Mouse (Mus musculus) layer of hippocampus, adult 9-10 months (tissue): ENCODE results near the gene Cacng2.

Source experiments
- DNase-seq: peaks from one replicate; pipeline ENCODE4 v3.0.0; 2022; ENCODE audit warnings: low spot score

Gene Cacng2

DNA sequence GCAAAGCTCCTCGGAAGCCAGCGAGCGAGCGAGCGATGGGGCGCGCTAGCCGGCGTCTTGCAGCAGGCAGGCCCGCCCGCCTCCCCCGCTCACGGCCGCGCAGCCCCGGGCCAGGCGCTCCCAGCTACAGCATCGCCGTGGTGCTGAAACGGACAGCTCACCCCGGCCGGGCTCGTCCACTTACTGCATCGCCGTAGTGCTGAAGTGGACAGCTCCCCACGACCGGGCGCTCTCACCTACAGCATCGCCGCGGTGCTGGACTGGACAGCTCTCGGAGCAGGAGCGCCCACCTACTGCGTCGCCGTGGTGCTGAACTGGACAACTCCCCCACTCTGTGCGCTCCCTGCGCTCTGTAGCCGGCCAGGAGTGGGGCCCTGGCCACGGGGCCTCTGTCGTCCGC, at the start of gene Cacng2:
Cacng2 (minus strand) TSS at position 325 of the 400 bp plus-strand sequence.
- peak; percentile 68 for DNase-seq

DNA sequence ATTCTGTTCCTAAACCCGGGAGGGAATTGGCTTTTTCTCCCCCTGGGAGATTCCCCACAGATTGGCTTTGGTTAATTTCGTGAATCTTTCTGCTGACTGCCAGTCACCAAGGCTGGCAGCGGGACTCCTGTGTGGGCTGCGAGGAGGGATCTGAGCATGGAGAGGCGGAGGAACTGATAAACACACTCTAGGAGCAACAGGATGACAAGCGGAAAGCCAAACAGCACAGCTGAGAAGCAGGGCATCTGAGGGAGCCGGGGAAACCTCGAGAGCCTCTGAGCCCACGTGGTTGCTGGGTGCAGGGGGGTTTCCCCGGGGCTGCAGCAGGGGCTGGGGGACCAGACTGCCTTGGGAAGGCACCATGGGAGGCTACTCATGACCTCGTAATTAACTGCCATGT, 49.7 kb upstream of the Cacng2 start:
- no peak for DNase-seq

DNA sequence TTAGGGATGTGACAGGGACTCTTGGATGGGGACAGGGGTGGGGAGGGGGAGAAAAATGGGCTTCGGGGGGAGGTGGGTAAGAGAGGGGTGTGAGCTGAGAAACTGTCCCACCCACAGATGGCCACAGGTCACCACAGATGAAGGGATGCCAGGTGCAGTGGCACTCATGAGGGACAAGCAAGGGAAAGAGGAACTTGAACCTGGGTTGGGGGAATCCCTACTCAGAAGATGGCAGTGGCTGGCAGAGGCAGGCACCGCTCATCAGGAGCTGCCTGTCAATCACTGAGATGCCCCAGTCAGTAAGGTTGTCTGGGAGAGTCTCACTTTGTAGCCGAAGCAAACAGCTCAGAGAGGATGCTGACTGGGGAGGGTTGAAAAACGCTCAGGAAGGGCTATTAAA, 45.5 kb upstream of the Cacng2 start:
- no peak for DNase-seq

DNA sequence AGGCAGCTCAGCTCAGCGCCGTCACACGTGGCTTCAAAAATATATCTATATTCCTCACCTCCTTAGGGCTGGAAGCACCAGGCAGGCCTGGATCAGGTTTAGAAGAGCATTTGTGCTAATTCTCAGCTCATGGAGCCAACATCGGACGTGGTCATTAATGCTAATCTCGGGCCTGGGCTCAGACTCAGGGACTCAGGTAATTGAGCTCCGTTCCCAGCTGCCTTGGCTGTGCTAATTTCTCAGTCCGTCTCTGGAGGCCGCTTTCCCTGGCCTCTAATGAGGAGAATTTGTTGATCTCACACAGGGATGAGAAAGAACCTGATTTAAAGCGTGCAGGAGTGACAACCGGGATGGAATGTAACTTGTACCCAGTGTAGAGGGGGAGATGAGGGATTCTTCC, 44.6 kb upstream of the Cacng2 start:
- no peak for DNase-seq

DNA sequence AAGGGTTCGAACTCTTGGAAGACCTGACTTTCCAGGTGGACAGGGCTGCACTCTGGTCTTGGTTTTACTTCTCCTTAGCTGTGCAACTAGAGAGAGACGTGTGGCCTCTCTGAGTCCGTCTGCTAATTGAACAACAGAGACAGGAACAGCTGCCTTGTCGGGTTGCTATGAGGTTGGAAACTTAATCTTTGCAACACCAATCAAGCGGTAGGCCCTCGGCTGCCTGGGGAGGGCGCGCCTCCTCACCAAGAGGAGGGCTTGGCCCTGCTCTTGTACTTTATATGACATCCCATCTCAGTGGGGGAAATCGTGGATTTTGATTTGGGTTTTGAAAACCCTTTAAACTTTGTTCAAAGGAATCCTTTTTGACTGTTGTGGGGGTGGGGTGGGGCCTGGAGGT, 42.1 kb upstream of the Cacng2 start:
- DNase-seq: no peak

DNA sequence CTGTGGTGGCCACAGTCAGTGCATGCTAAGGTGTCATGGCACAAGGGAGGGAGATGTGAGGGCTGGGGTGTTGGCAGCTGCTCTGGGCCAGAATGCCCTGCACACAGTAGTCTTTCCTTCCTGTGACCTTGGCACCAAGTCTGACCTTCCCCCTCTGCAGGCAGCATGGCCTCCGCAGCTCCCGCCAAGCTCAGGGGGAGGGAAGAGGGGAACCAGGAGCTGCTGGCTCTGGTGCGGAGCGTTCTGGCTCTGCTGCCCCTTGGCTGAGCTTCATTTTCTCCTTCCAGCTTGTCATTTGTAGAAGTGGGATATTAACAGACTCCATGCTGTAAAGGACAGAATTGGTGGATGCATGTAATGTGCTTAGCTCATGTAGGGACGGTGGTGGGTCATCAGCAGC, 38.5 kb upstream of the Cacng2 start:
- no peak for DNase-seq

DNA sequence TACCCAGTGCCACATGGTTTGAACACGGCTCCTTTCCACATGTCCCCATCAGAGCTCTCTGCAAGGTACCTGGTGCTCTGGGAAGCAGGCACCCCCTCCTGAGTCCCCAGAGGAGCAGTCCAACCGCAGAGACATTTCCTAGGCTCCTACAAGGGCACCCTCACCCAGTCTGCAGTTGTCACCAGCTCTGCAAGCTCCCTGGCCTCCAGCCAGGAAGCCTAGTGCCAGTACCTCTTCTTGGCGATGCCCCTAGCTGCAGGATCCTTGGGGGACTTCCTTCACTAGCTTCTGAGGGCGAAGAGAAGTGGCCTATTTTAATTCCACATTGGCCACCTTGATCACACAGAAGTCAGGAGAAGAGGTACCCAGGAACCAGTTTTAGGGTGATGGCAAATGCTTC, 38.0 kb upstream of the Cacng2 start:
- DNase-seq: no peak

DNA sequence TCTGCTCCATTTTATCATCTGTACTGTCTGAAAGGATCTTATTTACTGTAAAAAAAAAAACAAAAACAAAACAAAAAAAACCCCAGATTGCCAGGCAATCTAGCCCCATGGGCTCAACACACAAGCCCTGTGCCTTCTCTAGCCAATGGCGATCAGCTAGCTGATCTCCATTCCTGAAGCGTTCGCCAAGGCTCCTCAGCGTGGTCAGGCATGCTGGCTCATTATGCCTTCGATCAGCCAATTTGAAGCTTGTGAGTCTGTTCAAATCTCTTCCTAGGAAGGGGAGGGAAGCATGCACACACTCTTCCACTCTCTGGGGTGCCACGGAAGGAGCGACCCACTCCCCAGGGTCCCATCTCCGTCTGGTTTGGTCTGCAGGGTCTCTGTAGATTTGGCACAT, 37.5 kb upstream of the Cacng2 start:
- no peak for DNase-seq

DNA sequence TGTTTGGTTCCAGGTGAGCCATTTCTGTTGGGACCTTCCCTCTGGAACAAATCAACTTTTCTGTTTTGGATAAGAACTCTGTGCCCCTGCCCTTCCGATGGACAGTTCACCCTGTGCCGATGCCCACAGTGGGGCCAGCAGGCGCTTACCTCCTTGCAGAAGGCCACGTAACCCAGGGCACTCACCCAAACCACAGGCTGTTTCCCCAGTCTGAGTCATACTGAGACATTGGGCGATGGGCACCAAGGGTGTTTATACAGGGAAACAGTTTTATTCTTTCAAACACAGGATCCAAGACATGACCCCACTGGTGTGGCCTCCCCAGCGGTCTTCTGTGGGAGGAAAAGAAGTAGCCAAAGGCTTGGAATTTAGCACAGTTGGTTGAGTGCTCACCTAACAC, 35.6 kb upstream of the Cacng2 start:
- no peak for DNase-seq

DNA sequence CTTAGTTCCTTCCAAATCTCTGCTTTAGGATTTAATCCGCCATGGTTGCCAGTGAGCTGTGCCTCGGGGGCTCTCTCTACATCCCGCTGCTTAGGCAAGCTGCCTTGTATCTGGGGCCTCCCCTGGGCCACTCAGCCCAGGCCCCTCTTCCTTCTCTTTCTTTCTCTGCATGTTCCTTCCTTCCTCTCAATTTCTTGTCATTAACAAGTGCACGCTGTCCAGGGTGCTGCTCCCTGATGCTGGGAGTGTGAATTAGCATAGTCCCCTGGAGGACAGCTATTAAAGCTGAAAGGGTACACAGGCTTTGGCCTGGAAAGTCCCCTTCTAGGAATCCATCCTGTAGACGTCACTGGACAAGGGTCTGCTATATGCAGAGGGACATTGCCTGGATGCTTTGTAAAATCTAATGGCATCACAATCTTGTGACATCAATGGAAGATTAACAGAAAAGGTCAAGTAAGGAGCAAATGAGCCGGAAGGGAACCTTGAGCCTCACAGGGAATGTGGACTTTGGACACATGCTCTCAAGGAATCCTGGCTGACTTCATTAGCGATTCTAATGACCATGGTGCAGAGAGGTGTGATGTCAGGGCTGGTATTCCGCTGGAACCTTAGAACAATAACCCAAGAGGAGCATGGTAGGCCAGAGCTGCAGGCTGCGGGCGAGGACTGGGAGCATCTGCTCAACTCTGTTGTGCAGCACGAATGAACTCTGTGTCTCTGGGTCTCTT, 33.4 kb upstream of the Cacng2 start:
- no peak for DNase-seq

DNA sequence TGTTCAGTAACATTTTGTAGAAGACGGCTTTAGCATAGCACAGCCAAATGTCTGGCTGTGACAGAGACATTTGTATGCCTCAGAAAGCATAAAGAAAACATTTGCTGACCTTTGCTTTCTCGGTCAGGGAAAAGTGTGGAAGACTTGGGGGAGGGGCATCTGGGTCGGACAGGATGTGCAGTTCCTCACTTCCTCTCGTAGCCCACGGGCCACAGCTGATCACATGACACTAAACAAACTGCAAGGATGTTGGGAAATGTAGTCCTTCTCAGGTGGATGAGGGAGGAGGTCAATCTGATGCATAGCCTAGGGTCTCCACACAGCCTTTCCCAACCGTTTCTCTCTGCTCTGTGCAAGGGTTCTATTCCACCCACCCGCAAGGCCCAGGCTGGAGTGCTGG, 28.7 kb upstream of the Cacng2 start:
- no peak for DNase-seq

DNA sequence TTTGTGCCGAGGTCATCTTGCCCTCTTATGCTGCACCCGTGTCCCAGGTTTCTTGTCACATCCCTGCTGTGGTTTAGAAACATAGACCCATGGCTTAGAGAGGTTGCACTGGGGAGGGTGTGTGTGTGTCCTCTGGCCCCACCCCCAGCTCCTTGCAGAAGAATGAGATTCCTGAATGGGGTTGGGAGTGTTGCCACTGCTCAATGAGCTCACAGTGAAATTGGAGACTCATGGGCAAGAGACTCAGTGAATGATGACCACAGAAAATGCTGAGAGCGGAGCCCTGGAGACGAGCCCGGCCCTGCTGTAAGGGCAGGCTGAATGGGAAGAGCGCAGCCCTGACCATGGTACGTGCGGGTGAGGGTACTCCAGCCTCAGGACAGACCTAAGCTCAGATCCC, 20.4 kb upstream of the Cacng2 start:
- DNase-seq: no peak

DNA sequence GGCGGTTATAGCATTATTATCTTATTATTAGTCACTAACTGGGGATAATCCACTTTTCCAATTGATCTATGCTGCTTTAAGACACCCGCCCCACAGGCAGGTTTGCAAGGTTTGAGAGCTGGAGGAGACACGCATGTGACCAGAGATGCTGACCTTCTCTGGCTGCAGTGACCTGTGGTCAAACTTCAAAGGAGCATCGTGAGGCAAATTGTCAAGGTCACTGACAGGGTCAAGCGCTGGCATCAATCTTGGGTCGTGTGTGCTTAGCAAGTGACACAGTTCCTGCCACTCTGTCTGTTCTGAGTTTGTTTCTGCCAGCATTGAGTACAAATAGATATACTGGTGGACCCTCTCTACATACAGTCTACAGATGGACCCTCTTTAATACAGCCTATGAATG, 14.8 kb upstream of the Cacng2 start:
- no peak for DNase-seq

DNA sequence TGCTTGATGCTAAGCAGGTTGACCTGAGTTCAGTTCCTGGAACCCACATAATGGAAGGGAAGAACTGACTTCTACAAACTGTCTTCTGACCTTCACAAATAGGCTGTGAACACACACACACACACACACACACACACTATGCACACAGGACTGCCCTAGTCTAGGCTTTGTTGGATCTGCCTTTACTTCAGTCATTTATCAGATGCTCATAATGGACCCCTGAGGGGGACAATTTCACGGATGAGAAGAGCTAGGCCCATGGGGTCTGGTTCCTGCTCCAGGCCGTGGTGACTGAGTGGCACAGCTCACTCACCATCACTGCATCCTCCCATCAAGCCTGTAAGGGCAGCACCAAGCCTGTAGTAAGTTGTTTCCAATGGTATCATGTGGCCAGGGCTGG, 13.6 kb upstream of the Cacng2 start:
- no peak for DNase-seq

DNA sequence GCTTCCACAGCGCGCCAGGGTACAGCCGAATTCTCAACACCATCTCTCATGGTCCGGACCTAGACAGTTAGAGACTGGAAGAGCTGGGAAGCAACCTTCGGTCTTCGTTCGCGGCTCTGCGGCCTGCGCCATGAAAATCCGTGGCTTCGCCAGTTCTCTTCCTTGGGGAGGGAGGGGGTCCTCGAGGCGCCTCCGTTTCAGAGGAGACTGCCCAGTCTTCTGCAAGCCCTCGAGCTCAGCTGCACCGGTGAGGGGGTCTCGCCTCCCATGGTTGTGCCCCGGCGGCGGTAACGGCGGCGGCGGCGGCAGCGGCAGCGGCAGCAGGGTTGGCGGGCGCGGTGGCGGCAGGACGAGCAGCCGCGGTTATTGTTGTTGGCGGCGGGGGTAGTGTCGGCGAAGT, 580 bp downstream of the Cacng2 start:
- no peak for DNase-seq

DNA sequence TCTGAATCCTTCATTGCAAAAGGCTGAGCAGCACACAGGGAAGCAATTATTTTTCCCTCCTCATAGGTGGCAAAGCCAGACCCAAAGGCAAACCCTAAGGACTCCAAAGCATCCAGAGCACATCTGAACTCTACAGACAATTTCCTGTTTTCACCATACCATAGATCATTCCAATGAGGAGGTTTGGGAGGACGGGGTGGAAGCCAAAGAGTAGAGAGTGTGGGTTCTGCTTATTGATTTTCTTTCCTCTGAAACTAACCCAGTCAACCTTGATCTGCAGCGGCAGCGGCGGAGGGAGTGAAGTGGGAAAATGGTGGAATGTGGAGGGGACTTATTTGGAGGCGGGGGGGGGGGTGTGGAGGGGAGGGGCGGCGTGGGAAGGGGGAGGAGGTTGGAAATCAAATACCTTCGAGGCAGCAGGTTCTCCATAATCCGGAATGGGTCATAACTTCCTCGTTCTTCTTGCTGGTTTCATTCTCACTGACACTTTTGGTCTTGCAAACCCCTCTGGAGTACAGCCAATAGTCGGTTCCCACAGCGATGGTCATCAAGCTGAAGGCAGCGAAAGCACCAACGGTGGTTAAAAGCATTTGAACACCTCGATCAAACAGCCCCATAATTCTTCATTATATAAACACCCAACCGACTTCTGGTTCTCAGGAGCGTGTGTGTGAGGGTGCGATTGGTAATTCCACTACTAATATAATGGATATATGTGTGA, 1.4 kb downstream of the Cacng2 start:
- DNase-seq: no peak

DNA sequence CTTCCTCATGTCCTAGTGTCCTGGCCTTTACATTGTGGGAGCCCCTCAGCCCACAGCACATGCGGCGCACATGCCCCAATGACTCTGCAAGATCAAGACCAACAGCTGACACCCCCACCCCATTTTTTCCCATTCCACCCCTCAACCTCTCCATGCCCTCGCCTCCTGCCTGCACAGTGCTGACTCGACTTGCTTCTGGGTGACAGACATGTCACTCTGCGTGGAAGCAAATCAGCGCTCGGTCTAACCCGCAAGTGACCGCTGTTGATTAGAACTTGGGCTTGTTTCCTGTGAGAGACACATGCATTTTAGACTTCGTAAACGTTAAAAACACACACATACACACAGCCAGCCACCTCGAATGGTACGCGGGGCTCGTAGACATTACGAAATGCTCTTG, 2.1 kb downstream of the Cacng2 start:
- DNase-seq: no peak

DNA sequence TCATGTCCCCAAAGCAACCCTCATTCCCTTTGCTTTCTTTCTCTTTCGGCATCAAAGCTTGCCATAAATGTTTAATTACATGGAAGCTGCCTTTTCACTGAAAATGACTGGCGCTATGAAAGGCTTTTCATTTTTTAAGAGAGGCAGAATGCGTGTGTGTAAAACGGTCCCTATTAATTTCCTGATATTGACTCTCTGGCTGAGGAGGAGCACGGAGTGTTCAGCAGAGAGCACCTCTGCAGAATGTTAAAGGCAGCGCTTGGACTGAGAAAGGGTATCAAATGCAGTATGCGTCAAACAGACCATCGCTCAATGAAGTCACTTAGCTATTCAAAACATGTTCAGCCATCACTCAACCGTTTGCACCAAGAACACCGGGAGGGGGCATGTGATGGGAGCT, 2.9 kb downstream of the Cacng2 start:
- DNase-seq: no peak

DNA sequence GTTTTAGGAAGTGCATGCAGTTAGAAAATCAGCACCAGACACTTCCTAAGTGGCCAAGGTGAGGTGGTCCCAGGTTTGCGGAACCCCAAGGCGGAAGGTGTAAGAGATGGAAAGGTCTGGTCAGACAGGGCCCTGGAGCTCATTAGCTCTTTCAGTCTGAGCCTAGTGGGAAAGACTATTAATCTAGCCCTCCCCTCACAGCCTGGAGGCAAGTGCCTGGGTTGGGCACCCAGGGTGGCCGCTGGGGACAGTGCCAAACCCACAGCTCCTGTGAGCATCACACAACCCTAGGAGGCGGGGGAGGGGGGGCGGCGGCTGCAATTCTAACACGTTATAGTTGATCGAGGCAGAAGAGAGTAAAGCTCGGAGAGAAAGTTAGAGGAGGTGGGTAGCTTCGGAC, 3.6 kb downstream of the Cacng2 start:
- DNase-seq: no peak

DNA sequence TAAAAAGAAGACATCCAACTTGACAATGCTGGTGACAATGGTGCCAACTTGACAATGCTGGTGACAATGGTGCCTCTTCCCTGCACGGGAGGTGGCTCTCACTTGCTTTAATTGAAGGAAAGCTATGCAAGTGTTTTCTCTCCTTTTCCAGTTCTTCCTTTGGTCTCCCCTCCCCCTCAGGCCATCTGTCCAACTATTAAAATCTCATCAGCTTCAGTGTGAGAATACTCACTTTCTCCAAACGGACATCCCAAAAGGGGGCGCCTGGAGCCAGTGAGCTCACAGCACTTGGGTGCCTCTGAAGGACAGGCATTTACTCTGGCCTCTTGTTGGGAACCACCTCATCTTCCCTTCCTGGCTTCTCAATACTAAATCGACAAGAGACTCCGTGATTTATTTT, 20.3 kb downstream of the Cacng2 start:
- DNase-seq: no peak

DNA sequence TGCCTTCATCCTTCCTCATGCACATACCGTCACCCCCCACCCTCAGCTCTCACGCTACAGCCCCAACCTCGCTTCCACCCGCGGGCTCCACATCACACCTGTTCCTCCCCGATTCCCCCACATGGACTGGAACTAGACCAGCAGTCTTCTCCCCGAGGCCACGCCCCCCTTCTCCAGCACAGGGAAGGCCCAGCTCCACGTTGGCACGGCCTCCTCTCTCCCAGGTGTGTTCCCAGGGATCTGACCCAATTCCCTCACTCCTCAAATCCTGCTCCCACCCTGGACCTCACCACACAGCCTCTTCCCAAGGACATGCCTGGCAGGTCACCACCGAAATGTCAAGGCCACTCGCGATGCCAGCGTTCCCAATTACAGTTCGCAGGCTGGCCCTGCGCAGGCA, 23.8 kb downstream of the Cacng2 start:
- no peak for DNase-seq

DNA sequence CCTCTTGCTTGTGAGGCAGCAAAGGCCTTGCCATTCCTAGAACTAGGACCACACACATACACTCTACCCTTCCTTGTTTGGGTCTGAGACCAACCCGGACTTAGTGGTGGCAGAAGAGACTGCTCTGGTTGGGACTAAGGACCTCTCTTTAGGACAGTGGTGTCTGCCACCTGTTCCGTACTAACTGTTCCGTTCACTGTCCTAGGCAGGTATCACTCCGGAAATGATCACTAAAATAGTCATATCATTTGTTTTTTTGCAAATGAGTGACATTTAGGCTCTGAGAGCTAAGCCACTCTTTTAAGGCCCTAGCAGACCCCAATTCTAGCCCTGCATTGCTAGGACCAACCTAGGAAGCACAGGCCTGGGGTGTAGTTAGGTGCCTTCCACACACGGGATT, 26.2 kb downstream of the Cacng2 start:
- no peak for DNase-seq

DNA sequence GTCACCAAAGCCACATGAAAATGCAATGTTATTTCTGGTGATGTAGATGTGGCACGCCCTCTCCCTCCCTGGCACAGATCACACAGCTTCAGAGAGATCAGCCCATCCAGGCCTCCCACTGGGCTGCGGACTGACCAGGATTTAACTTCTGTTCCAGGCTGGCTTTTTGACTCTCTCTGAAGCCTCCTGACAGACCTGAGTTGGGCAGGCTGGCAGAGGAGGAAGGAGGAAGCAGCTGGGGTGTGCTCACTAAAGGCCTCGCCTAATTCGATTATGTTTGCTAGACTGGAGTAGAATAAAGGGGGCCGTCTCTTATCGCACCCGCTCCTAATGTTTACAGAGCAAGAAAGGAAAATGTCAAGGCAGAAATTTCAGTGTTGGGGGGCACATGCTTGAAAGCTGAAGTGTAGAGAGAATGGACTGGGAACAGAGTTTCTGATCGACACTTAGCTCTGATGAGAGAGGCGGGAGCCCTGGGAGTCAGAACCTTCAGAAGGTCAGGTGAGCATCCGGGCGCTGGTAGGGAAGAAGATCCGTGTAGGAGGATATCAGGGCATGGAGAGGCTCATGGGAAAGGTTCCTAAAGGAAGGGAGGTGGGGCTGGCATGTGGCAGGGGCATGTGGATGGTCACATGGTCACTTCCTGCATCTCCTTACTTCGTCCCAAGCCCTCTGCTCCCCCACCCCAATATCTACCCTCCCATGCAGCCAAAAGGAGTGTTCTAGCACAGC, 36.8 kb downstream of the Cacng2 start:
- DNase-seq: no peak
